Mouse (Mus musculus) fat pad, adult 2 months (tissue): Measurements from ENCODE around the gene Fam180a.
"Not testable (repeated sequence)": the region's sequence is repeated elsewhere in the genome, so short reads cannot be mapped to it uniquely, and the experiment has no call there.

ENCODE experiments used
- DNase-seq: peaks from one replicate; pipeline ENCODE4 v3.0.0-alpha.2; 2011; ENCODE audit warnings: low read depth, low spot score; ENCODE audit errors: extremely low read depth

The Fam180a gene

DNA sequence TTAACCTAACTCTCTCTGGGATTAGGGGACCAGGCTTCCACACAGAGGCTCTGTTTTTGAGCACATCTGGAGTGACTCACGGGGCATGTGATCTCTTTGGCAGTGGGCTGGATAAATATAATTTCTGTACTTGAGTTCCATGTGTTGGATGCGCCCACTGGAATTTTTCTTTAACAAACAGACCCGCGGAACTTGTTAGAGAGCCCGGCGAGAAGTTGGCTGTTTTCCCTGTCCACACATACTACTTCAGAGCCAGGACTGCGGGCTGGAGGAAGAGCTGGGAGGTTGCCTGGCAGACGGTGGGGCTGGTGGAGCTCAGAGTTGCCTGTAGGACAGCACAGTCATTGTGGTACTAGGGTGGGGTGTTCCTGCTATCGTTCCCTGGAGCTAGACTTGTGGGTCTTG lies at the start of gene Fam180a:
TSS of gene Fam180a (minus strand) at position 31 of the 405 bp plus-strand sequence.
- DNase-seq: no peak

DNA sequence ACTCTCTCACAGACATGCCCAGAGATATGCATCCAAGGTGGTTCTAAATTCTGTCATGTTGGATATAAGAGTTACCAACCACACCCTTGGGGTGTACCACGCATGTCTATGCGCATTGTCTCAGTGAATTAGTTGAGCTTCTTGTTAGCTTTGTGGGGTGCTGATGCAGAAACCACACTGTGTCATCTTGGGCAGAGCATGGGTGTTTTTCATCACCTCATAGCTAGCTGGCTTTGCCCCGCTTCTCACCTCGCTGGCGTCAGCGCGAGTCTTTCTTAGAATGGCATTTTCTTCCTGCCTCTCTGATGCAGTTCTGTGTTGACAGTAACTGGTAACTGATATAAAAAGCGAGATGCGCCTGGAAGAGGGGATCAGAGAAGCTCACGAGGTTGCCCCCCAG lies 48.1 kb upstream of the Fam180a start:
- no peak for DNase-seq

DNA sequence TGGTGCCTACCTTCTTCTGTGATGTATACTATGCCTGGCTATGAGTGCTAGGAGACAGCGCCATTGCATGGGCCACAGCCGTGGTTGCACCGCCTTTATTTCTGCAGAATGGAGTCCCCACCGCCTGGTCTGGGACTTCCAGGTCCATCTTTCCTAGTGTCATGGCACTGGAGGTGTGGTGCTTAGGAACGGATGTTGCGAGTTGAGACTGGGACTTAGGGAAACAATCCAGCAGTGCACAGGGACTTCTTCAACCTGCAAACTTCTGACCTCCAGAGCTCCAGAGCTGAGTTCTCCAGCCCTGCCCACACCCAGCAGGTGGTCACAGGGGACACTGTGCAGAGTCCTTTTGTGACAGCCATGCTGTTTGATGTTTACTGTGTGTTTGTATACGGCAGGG lies 44.4 kb upstream of the Fam180a start:
- DNase-seq: no peak

DNA sequence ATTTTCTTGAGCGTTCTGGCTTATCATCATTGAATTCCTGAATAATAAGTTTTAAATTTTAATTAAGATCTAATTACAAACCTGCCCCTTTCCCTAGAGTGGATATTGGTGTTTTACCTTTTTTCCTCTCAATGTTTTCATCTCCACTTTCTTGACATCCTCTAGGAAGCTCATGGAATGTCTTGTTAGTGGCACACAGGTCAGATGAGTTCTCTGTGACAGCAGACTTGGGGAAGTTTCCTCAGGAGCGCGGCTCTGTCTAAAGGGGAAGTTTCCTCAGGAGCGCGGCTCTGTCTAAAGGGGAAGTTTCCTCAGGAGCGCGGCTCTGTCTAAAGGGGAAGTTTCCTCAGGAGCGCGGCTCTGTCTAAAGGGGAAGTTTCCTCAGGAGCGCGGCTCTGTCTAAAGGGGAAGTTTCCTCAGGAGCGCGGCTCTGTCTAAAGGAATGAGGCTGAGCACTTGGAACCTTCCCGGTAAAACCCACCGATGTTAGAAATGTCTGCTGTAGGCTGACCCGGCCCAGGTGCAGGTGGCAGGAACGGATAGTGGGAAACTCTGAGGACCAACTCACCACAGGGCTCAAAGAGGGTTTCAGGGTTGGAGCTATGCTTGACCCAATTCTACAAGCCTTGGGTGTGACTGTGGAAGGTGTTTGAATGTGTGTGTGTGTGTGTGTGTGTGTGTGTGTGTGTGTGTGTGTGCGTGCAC lies 43.8 kb upstream of the Fam180a start:
- DNase-seq: not testable (repeated sequence)

DNA sequence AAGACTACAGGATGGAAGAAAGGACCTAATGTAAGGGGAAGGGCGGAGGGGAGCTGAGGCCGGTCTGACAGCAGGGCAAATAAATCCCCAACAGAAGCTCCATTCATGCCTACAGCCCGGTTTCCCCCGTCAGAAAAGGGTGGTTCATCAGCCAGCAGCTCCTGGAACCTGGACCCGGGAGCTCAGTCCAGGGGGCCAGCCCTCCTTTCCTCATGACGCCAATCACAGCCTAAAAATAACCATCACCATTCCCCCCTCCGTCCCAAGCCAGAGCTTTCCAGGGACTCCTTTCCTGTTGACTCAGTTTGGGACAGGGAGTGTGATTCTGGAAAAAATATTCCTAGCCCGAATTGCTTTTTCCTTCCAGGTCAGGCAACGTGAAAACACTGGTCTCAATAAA lies 36.7 kb upstream of the Fam180a start:
- DNase-seq: no peak

DNA sequence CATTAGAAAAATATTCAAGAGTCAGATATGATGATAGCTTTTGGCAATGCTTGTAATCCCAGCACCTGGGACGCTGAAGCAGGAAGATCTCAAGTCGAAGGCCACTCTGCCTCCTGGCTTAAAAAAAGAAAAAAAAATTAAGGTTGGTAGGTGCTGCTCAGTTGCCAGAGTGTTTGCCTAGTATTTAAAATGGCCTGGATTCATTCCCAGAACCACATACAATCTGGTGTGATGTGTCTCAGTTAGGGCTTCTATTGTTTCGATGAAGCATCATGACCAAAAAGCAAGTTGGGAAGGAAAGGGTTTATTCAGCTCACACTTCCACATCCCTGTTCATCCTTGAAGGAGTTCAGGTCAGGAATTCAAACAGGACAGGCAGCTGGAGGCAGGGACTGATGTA lies 29.4 kb upstream of the Fam180a start:
- no peak for DNase-seq

DNA sequence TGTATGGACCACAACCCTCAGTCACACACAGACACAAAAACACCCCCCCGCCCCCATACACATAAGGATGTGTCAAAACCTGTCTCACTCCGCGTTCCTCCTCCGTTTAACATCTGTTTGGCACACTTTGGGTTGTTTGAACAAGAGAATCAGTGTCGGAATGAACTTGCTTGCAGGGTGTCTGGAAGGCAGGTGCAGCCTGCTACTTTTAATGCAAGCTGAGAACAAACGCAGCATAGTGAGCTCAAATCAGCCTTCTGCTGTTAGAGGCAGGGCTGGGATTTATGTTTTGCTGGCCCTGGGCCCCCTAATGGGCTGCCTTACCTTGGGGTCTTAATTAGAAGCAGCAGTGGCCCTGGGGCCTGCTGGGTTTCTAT lies 28.7 kb upstream of the Fam180a start:
- no peak for DNase-seq

DNA sequence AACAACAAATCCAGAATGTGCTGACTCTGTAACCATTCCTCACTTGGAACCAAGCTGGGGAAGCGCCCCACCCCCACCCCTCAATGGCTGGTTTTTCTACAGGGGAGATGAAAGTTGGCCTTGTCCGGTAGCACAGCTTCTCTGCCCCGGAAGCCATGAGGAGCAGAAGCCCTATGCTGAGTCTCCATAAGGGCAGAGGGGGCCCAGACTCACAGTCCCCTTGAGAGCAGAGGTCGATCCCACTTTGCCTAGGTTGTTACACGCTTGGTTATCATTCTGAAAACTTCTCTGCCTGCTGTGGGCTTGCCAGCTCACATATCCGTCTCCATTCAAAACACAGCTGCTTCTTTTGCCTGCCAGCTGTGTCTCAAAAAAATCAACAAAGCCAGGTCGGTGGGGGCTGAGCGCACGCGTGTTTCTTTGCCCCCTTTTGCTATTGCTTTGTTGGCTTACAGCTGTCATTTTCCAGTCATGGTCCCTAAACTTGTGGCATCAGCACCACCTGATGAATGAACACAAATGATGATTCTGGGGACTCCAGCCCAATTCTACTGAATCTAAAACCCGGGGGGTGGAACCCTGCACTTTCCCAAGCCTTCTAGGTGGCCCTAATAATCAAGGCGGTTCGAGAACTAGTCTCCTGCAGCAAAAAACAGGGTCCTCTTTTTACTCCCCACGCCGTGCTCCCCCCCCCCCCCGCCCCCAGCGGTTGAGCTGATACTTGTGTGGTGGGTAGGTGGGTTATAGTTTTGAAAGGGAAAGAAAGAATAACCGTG lies 28.1 kb upstream of the Fam180a start:
- no peak for DNase-seq

DNA sequence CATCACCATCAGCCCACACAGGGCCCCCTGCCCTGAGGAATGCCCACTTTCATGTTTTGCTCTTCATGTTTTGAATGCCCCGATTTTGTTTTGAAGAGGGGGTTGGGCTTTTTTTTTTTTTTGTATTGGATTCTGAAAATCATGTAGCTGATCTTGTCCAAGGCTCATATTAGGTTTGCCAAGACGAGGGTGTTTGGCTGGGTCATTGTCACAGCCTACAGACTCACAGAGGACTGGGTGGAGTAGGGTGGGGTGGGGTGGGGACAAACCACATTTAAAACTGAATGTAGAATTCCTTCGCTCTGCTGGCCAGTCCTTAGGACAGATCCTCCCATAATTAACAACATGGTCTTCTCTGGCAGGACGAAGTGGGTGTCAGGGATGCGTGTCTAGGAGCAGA lies 27.5 kb upstream of the Fam180a start:
- no peak for DNase-seq

DNA sequence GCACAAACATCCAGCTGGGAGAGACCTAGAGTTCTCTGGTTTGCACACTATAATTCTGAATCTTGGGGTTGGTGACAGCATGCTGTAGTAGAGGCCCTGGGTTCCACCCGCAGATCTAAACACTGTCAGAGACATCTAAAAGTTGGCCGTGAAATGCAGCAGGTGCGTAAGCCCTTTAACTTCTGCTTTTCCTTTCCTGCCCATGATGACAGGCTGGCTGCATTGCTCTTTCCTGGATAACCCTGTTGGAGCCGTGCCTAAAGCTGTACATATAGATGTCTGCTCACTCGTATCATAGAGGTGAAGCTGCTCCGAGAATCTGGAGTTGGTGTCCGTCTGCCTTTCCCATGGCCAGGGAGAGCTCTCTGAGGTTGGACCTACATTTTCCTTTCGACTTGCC lies 26.9 kb upstream of the Fam180a start:
- no peak for DNase-seq

DNA sequence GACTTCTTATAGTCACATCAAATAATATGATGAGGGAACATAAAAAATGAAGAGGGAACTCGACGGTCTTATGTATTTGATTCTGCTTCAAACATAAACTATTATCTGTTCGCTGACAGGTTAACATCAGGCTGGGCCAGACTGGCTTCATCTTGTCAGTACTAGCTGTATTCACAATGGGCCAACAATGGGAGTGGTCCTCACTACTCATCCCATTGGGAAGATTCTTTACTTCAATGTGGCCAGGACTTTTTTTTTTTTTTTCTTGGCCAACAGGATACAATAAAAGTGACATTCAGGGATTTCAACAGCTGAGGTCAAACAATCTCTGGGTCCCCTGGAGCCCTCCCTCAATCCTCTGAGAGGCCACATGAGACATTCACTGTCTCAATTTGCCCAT lies 25.9 kb upstream of the Fam180a start:
- DNase-seq: no peak

DNA sequence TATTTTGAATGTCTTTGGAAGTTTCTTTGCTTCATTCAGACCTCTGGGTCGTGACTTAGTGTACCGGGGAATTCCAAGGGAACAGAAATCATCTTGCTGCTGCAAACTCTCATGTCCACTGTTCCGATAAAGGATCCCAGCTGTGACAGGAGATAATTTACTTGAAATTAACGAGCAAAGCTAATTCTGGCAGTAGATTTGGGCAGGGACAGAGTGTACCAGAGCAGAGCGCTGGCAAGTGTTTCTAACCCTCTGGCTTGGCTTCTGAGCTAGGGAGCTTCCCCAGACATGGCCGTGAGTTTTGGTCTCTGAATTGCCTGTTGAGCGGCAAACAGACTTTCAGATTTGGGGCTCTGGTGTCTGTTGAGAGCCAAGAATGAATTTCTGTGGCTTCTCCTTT lies 23.8 kb upstream of the Fam180a start:
- peak; percentile 13 for DNase-seq

DNA sequence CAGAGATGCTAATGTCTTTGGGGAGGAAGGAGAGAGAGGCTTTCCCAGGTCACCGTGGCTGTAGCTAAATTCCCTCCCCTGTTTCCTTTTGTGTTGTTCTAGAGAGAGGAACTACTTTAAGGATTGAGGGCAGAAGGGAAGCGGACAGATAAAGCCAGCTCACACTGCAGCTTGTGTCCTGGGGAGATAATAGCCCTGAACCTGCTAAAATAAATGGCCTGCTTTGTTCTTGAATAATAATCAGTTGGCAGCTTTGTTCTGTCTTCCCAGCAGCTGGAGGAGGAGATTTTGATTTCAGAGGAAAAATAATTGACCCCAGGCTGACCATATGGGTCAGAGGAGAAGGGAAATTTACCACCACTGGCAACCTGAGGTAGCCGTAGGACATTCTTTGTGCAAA lies 12.7 kb upstream of the Fam180a start:
- DNase-seq: no peak

DNA sequence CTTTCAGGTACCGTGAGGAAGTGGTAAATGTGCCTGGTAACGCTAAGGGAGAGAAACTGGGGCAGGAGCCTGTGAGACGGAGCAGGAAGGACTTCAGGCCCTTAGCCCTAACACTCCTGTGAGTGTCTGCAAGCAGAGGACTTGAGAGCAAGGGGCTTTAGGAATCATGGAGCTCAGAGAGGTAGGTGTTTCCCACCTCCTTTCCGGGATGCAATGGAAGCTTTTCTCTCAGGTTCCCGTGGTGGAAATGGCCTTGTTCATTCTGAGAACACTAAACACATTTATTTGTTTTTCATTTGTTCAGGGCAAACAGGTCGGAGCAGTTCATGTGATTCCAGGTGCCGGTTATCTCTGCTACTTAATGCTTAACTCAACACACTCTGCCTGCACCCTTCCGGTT lies 11.9 kb upstream of the Fam180a start:
- DNase-seq: no peak

DNA sequence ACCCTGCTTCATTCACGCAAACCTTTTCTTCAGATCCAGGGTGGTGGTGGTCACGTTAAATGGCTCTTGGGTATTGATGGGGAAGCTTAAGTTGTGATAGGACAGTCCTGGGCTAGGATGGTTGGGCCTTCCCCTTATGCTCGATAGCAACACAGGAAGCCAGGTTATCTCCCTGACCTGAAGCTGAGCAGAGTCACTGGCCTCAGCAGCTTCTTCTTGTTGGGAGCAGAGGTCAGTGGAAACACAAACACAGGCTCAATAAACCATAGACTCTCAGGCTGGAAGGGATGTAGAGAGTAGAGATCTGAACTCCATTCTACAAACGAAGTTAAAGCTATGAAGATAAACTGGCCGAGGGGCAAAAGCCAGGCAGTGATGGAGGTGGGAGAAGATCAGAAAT lies 9.5 kb upstream of the Fam180a start:
- no peak for DNase-seq

DNA sequence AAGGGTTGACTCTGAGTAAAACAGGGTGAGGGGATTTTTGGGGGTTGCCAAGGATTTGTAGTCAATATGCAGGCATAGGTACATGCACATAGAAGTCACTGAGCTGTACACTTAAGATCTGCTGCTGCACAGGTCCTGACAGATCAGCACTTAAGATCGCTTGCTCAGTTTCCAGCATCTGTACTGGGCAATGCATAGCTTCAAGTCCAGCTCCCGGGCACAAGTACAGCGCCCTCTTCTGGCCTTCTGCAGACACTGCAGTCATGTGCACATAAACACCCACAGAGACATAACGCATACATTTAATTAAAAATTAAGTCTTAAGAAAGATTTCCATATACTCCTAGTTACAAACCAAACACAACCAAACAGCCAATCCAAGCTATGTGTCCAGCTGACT lies 8.3 kb upstream of the Fam180a start:
- no peak for DNase-seq

DNA sequence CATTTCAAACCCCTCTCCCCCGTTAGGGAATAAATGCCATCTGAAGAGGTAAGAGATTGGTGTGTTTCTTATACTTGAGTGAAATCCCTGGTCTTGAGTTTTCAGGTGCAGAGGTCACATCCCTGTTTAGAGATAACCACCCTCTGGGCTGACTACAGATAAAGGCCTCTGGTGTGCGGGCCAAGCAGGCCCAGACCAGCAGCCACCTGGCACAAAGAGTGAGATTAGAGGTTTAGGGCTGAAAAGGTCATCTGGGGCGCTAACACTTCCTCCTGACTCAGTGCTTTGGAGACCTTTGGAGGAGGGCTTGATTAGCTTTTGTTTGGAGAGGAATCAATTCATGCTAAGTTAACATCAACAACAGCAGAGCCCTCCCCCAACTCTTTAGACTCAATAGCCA lies 7.7 kb upstream of the Fam180a start:
- DNase-seq: no peak

DNA sequence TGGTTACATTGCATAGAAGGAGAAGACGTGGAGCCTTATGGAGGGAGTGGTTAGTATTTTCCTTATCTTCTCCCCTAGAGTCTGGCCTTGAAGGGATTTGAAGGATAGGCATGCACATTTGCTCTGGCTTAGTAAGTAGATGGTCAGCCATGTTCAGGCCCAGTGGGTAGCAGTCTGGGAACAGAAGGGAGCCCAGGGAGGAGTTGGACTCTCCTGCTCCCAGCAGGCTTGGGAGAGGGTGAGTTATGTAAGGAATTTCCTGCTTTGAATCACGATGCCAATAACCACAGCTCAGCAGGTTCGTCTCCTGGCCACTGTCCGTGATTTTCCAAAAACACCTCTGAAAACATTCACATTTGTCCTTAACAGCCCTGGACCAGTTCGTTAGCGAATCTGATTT lies 4.9 kb upstream of the Fam180a start:
- no peak for DNase-seq

DNA sequence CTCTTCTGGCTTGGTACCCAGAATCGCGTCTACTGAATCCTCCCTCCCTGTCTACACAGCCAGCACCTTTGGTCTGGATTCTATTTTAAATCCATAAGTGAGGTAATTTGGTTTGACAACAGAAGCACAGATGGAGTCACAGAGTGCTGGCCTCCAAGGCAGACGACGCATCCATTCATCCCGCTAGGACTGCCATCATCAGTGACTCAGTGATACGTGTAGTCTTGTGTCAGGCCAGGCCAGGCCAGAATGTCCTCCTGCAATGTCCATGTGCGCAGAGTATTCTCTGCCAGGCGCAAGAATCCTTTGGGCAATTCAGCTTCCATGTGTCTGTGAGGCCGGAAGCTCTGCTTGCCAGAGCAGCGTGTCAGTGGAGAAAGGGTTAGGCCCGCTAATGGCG lies 4.0 kb upstream of the Fam180a start:
- DNase-seq: no peak

DNA sequence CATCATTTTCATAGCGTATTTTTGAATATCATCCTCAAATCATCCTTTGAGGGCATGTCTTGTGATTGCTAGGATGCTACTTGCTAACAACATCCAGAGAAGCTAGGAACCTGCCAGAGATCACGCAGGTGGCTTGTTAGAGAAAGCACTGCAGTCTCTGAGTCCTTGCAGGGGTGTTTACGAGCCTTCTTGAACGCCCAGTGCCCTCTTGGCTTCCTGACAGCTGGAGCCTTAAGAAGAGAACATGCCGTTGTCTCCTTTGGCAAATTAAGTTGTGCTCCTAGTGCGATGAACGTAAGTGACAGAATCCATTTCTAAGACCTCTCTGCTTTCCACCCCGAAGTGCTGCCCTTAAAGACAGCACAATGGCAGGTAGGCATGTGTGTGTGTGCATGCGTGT lies 1.6 kb downstream of the Fam180a start:
- no peak for DNase-seq

DNA sequence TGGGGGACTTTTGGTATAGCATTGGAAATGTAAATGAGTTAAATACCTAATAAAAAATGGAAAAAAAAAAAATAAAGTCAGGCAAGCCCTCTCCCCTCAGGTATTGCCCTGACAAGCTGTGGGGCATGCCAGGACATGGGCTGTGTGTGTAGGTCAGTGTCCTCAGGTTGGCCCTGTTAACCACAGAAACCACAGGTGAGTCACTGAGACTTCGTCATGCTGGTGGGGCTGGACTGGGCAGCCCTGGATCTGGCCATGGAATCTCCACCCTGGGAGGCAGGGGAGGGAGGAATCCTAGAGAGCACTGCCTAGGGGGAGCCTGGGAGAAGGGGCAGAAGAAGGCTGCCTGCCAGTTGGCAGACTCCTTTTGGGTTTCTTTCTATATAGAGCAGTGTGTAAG lies 2.9 kb downstream of the Fam180a start:
- no peak for DNase-seq

DNA sequence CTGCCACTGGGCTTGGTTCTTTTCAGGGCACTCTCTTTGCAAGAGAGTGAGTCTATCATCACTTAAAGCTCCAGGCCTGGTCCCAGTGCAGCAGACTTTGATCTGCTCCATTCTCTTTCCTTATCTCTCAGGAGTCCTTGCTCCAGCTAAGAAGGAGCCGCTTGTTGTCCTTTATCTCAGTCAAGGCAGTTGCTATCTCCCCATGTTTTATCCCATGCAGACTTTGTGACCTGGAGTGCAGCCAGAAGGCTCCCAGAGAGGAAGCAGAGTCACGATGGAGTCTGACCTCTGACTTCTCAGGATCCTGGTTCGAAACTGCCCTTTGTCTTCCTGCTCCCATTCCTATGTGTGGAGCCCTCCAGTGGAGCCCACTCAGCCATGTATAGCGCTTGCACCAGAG lies 4.8 kb downstream of the Fam180a start:
- no peak for DNase-seq

DNA sequence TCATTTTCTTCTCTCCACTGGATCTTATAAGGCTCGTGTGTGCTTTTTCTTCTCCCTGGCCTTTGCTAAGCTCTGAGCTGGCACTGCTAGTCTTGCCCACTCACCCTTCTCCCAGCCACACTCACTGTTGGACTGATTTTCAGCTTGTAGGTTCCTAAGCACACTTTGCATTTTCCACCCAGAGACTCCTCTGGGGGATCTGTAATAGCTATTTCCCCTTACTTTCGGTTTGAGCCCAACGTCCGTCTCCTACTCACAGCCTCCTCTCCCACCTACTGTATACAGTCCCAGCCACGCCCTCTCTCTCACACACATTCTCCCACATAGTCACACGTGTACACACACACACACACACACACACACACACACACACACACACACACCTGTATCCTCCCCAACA lies 6.1 kb downstream of the Fam180a start:
- no peak for DNase-seq
